Mouse (Mus musculus): ENCODE results near the gene Ksr1. TPM values are rescaled to one million over a fixed set of nuclear protein-coding genes. Genes with fewer than 3 reads are reported as not detected.

The Ksr1 gene
- polyA plus RNA-seq, 1 experiment from 2014 or later, result 4.7 TPM

GRCm38 (mm10) chr11:79066191-79066530 is 80.0 kb downstream of the Ksr1 start:
- ATAC-seq, result no peak
- H3K4me3 ChIP-seq (ENCODE audit: low read depth, low read length), result no peak overlapping the region
- WGBS, result 93% methylated on average over 2 of the region's 2 CpGs
- H3K36me3 ChIP-seq (ENCODE audit: control insufficient read depth, insufficient read depth), result peaks cover 28% of the 10 kb centered on the region
- no peak overlapping the region for H3K4me2 ChIP-seq (replicated peaks; ENCODE audit: low read depth)
- H3K27me3 ChIP-seq (replicated peaks; ENCODE audit: control insufficient read depth, insufficient read depth, low read length), result no peaks in the 10 kb centered on the region
- no peaks in the 10 kb centered on the region for H3K9me3 ChIP-seq (ENCODE audit: control insufficient read depth)
- H3K9ac ChIP-seq (ENCODE audit: low read depth, low read length), result no peak overlapping the region
- no peak overlapping the region for H3K27ac ChIP-seq (ENCODE audit: low read depth, low read length)
- no peak for TF ChIP-seq CTCF (IDR thresholded peaks at IDR 0.05; ENCODE audit: low read depth)
- no peaks in the 10 kb centered on the region for H3K4me1 ChIP-seq (replicated peaks; ENCODE audit: control insufficient read depth, insufficient read depth, low read length)

DNA sequence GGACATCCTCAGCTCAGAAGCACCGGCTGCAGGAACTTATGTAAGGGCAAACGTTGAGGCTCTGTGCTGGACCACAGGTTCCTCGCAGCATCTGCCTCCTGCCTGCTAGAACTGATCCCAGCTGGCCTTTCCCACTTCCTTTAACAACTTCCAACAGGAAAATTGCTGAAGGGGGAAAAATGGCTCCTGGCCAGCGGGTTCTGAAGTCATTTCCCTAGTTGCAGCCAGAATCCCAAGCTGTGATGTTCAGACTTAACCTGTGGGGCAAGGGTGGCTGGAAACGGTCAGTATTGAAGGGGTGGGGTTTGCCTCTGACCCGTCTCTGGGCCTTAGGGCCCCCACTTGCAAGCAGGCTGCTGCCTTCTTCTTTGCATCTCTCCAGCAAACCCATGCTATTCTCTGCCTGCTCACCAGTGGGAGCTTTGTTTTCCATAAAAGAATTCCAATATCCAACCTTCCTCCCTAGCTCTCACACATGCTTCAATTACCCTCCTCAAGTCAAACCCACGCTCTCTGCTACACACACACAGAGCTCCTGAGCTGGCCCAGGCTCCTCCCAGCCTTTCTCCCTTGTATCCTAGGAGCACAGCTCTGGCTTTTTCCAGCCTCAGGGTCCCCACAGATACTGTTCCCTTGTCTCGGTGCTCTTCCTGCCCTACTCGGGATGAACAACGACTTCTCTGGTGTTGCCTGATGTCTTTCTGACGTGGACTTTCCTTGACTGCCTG is 80.6 kb downstream of the Ksr1 start:
- 61% methylated on average over 11 of the region's 11 CpGs for WGBS
- Histone ChIP-seq H3K4me1 (replicated peaks; ENCODE audit: control insufficient read depth, insufficient read depth, low read length) (no peaks in the 10 kb centered on the region), H3K36me3 (ENCODE audit: control insufficient read depth, insufficient read depth) (peaks cover 24% of the 10 kb centered on the region), H3K4me3 (ENCODE audit: low read depth, low read length) (no peak overlapping the region), H3K27ac (ENCODE audit: low read depth, low read length) (no peak overlapping the region), H3K9me3 (ENCODE audit: control insufficient read depth) (no peaks in the 10 kb centered on the region), H3K9ac (ENCODE audit: low read depth, low read length) (no peak overlapping the region), H3K27me3 (replicated peaks; ENCODE audit: control insufficient read depth, insufficient read depth, low read length) (no peaks in the 10 kb centered on the region), H3K4me2 (replicated peaks; ENCODE audit: low read depth) (no peak overlapping the region)
- TF ChIP-seq CTCF (IDR thresholded peaks at IDR 0.05; ENCODE audit: low read depth), result 0 out of 2 replicates have a peak, but pooled peaks have one; percentile 8
- ATAC-seq, result no peak

GRCm38 (mm10) chr11:79064311-79064710 is 81.9 kb downstream of the Ksr1 start:
- TF ChIP-seq CTCF (IDR thresholded peaks at IDR 0.05; ENCODE audit: low read depth), result no peak
- Histone ChIP-seq H3K4me2 (replicated peaks; ENCODE audit: low read depth) (no peak overlapping the region), H3K9ac (ENCODE audit: low read depth, low read length) (no peak overlapping the region), H3K27ac (ENCODE audit: low read depth, low read length) (no peak overlapping the region), H3K9me3 (ENCODE audit: control insufficient read depth) (no peaks in the 10 kb centered on the region), H3K4me3 (ENCODE audit: low read depth, low read length) (no peak overlapping the region), H3K36me3 (ENCODE audit: control insufficient read depth, insufficient read depth) (peaks cover 20% of the 10 kb centered on the region; the same call in 1 of the 2 replicates), H3K4me1 (replicated peaks; ENCODE audit: control insufficient read depth, insufficient read depth, low read length) (no peaks in the 10 kb centered on the region), H3K27me3 (replicated peaks; ENCODE audit: control insufficient read depth, insufficient read depth, low read length) (no peaks in the 10 kb centered on the region)
- 74% methylated on average over 8 of the region's 8 CpGs for WGBS
- no peak for ATAC-seq

DNA sequence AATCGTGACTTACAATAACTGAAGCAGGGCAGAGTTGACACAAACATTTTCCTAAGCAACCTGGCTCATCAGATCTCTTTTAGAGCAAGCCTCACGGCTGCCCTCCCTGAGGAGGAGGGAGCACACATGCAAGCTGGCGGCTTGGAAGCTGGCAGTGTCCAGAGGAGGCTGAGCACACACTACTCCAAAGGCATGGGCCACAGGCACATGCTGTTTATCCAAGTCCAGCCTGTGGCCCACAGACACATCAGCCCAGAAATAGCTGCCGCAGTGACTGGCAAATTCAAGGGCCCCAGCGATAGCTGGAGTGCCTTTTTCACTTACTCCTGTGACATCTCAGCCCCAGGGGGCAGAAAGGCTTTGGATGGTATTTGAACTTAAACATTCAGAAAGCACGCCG is 82.6 kb downstream of the Ksr1 start:
- 82% methylated on average over 7 of the region's 7 CpGs for WGBS

DNA sequence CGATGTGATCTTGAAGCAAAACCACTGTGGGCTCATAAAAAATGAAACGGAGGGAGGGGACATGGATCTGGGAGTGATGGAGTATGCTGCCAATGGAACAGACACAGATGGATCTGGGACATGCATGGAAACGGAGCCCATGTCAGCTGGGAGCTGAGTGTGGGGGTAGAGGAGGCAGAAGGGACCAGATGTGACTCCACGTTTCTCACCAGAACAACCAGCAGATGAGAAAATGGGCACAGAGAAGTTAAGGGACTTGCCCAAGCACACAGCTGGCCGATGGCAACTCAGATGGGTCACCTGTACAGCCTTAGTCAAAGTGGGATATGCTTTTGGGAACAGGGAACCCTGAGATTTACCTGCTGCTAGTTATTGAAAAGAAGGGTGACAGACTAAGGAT is 83.3 kb downstream of the Ksr1 start:
- Histone ChIP-seq H3K4me1 (replicated peaks; ENCODE audit: control insufficient read depth, insufficient read depth, low read length) (0 out of 2 replicates have a peak, but pooled peaks cover 6% of the 10 kb centered on the region), H3K27me3 (replicated peaks; ENCODE audit: control insufficient read depth, insufficient read depth, low read length) (no peaks in the 10 kb centered on the region), H3K9me3 (ENCODE audit: control insufficient read depth) (no peaks in the 10 kb centered on the region), H3K4me3 (ENCODE audit: low read depth, low read length) (no peak overlapping the region), H3K9ac (ENCODE audit: low read depth, low read length) (no peak overlapping the region), H3K4me2 (replicated peaks; ENCODE audit: low read depth) (no peak overlapping the region), H3K36me3 (ENCODE audit: control insufficient read depth, insufficient read depth) (peaks cover 20% of the 10 kb centered on the region; the same call in 1 of the 2 replicates), H3K27ac (ENCODE audit: low read depth, low read length) (no peak overlapping the region)
- 88% methylated on average over 5 of the region's 5 CpGs for WGBS
- TF ChIP-seq CTCF (IDR thresholded peaks at IDR 0.05; ENCODE audit: low read depth), result no peak
- ATAC-seq, result no peak

More for the DNA sequence above, 82.6 kb downstream of the Ksr1 start:
- TF ChIP-seq CTCF (IDR thresholded peaks at IDR 0.05; ENCODE audit: low read depth), result no peak
- Histone ChIP-seq H3K4me2 (replicated peaks; ENCODE audit: low read depth) (no peak overlapping the region), H3K4me3 (ENCODE audit: low read depth, low read length) (no peak overlapping the region), H3K9ac (ENCODE audit: low read depth, low read length) (no peak overlapping the region), H3K27me3 (replicated peaks; ENCODE audit: control insufficient read depth, insufficient read depth, low read length) (no peaks in the 10 kb centered on the region), H3K9me3 (ENCODE audit: control insufficient read depth) (no peaks in the 10 kb centered on the region), H3K36me3 (ENCODE audit: control insufficient read depth, insufficient read depth) (peaks cover 20% of the 10 kb centered on the region; the same call in 1 of the 2 replicates), H3K27ac (ENCODE audit: low read depth, low read length) (no peak overlapping the region), H3K4me1 (replicated peaks; ENCODE audit: control insufficient read depth, insufficient read depth, low read length) (0 out of 2 replicates have a peak, but pooled peaks cover 1% of the 10 kb centered on the region)
- ATAC-seq, result no peak

DNA sequence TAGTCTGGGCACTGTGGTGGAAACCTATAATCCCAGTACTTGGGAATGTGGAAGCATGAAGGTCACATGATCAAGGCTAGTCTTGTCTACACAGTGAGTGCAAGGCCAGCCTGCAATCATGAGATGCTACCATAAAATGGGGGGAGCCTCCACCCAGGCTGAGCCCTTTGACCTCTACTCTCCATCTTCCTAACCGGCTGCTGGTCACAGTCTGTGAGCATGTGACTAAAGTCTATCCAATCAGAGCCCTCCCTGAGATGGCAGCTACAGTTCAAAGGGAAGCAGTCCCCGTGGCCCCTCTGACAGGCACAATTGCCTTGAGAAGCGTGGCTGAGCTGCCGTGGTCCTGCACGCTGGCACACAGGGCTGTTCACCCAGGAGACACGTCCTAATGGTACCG is 84.4 kb downstream of the Ksr1 start:
- peak; percentile 86 for ATAC-seq
- Histone ChIP-seq H3K36me3 (ENCODE audit: control insufficient read depth, insufficient read depth) (peaks cover 12% of the 10 kb centered on the region; the same call in 1 of the 2 replicates), H3K4me3 (ENCODE audit: low read depth, low read length) (no peak overlapping the region), H3K9me3 (ENCODE audit: control insufficient read depth) (no peaks in the 10 kb centered on the region), H3K27me3 (replicated peaks; ENCODE audit: control insufficient read depth, insufficient read depth, low read length) (no peaks in the 10 kb centered on the region), H3K27ac (ENCODE audit: low read depth, low read length) (peak overlapping the region; percentile 60; the same call in 1 of the 2 replicates), H3K4me1 (replicated peaks; ENCODE audit: control insufficient read depth, insufficient read depth, low read length) (0 out of 2 replicates have a peak, but pooled peaks cover 6% of the 10 kb centered on the region), H3K4me2 (replicated peaks; ENCODE audit: low read depth) (peak overlapping the region; percentile 44; the same call in 1 of the 2 replicates), H3K9ac (ENCODE audit: low read depth, low read length) (no peak overlapping the region)
- no peak for TF ChIP-seq CTCF (IDR thresholded peaks at IDR 0.05; ENCODE audit: low read depth)
- WGBS, result 34% methylated on average over 7 of the region's 7 CpGs
